Mouse (Mus musculus) heart, embryonic 10.5 days (tissue): ENCODE measurements around the gene Prickle1. TPM values are rescaled to one million over a fixed set of nuclear protein-coding genes. Genes with fewer than 3 reads are reported as not detected.

ENCODE experiments used
- DNase-seq: peaks from one replicate; pipeline ENCODE4 v3.0.0-alpha.2; 2017; ENCODE audit warnings: low spot score
- H3K27ac ChIP-seq: fragments of 300-500 bp; sonication (generic); 2 replicates; pipeline ENCODE4 v1.5.1; 2016; ENCODE audit warnings: mild to moderate bottlenecking
- H3K27me3 ChIP-seq: fragments of 300-500 bp; sonication (generic); 2 replicates; pipeline ENCODE4 v1.6.1; 2016; ENCODE audit warnings: mild to moderate bottlenecking; ENCODE audit not compliant: poor library complexity, insufficient read depth, severe bottlenecking
- H3K36me3 ChIP-seq: fragments of 300-500 bp; sonication (generic); 2 replicates; pipeline ENCODE4 v1.6.1; 2016; ENCODE audit warnings: mild to moderate bottlenecking, moderate library complexity
- H3K4me1 ChIP-seq: fragments of 300-500 bp; sonication (generic); 2 replicates; pipeline ENCODE4 v1.6.1; 2016; ENCODE audit warnings: mild to moderate bottlenecking
- H3K4me3 ChIP-seq: fragments of 300-500 bp; sonication (generic); 2 replicates; pipeline ENCODE4 v1.5.1; 2016; ENCODE audit warnings: mild to moderate bottlenecking, moderate library complexity
- H3K9me3 ChIP-seq: fragments of 300-500 bp; sonication (generic); 2 replicates; pipeline ENCODE4 v1.6.1; 2016; ENCODE audit warnings: mild to moderate bottlenecking, moderate library complexity
- WGBS: fragments of 180-500 bp; shearing (Covaris S2); methylation state at CpG from one replicate; pipeline ENCODE4 v1.1.7; 2016; 5-methylcytosine and 5-hydroxymethylcytosine counted together
- polyA plus RNA-seq: library from polyadenylated mRNA; unstranded; fragments of >200 nt; fragmentation: Nextera tagmentation; extraction: Ambion mirVana; gene quantifications from 2 replicates; pipeline ENCODE4 v1.2.1, GENCODE M21; 2016

The Prickle1 gene
- polyA plus RNA-seq, 1 experiment from 2014 or later = 28.5 TPM

DNA sequence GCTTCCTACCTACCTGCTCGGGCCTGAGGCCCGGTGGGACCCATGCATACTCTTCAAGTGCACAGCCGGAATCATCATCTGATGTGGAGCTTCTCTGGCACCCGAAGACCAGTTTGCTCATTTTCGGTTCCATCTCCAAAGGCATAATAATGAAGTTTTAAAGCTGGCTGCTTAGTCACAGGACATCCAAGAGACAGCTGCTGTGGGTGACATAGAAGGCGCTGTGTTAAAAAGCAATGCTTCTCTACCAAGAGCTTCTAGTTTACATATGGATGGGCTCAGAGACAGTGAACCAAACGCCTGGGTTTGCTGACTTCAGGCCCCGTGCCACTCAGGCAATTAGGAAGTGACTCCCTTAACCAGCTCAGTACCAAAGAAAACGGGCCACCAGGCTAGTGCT lies 83.3 kb downstream of the Prickle1 start:
- Histone ChIP-seq H3K27me3 (no peaks in the 10 kb centered on the region), H3K9me3 (no peaks in the 10 kb centered on the region), H3K4me1 (peaks cover 56% of the 10 kb centered on the region), H3K27ac (no peak overlapping the region), H3K4me3 (no peak overlapping the region), H3K36me3 (peaks cover 33% of the 10 kb centered on the region)
- DNase-seq = no peak
- 33% methylated on average over 9 of the region's 9 CpGs for WGBS

DNA sequence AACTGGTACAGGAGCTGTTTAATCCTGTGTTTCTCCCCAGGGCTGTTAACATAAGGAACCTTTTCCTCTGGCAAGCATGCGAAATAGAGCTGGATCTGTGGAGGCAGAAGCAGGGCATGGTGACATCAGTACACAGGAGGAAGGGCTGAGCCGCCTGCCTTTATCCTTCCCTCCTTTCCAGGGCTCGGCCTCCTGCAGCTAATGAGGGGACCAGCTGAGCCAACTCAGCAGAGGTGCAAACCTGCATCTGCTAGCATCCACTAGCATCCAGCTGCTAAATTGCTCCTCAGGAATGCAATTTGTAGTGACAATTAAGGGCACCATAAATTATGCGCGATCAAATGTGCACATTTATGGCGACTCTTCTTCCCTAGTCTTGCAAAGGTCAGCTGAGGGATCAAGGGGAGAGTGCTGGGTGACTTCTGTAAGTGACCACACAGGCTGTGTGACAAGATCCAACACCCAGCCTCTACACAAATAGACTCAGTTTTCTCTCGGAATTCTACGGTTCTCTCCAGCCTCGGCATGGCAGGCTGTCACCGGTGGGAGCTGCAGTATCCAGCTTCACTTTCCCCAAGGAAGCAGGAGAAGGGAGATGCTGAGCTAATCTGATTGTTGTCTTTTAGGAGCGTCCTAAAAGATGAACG lies 84.9 kb downstream of the Prickle1 start:
- H3K4me1 ChIP-seq = peaks cover 49% of the 10 kb centered on the region
- DNase-seq = no peak
- H3K27ac ChIP-seq = no peak overlapping the region
- no peaks in the 10 kb centered on the region for H3K27me3 ChIP-seq
- H3K4me3 ChIP-seq = no peak overlapping the region
- WGBS = 36% methylated on average over 12 of the region's 12 CpGs
- no peaks in the 10 kb centered on the region for H3K9me3 ChIP-seq
- H3K36me3 ChIP-seq = peaks cover 44% of the 10 kb centered on the region

- H3K36me3 ChIP-seq = peaks cover 91% of the 10 kb centered on the region
Measured at GRCm38 (mm10) chr15:93504808-93505207, 90.9 kb downstream of the Prickle1 start.

GRCm38 (mm10) chr15:93503201-93503745 lies 92.4 kb downstream of the Prickle1 start:
- WGBS = 93% methylated on average over 35 of the region's 35 CpGs
- Histone ChIP-seq H3K4me3 (no peak overlapping the region), H3K4me1 (no peaks in the 10 kb centered on the region), H3K9me3 (no peaks in the 10 kb centered on the region), H3K27ac (no peak overlapping the region), H3K36me3 (peaks cover 95% of the 10 kb centered on the region), H3K27me3 (no peaks in the 10 kb centered on the region)
- no peak for DNase-seq

More at GRCm38 (mm10) chr15:93504808-93505207, 90.9 kb downstream of the Prickle1 start:
- no peaks in the 10 kb centered on the region for H3K27me3 ChIP-seq
- WGBS = 94% methylated on average over 17 of the region's 17 CpGs
- no peak for DNase-seq
- H3K27ac ChIP-seq = no peak overlapping the region
- H3K4me1 ChIP-seq = no peaks in the 10 kb centered on the region
- no peak overlapping the region for H3K4me3 ChIP-seq
- no peaks in the 10 kb centered on the region for H3K9me3 ChIP-seq

- no peak for DNase-seq
- 88% methylated on average over 9 of the region's 9 CpGs for WGBS
Measured at GRCm38 (mm10) chr15:93502703-93503102, 93.0 kb downstream of the Prickle1 start.

GRCm38 (mm10) chr15:93499866-93500265 lies 95.8 kb downstream of the Prickle1 start:
- Histone ChIP-seq H3K4me1 (no peaks in the 10 kb centered on the region), H3K27ac (no peak overlapping the region), H3K9me3 (no peaks in the 10 kb centered on the region), H3K36me3 (peaks cover 74% of the 10 kb centered on the region), H3K27me3 (no peaks in the 10 kb centered on the region), H3K4me3 (no peak overlapping the region)
- WGBS = 83% methylated on average over 9 of the region's 9 CpGs
- no peak for DNase-seq

More at GRCm38 (mm10) chr15:93502703-93503102, 93.0 kb downstream of the Prickle1 start:
- Histone ChIP-seq H3K36me3 (peaks cover 95% of the 10 kb centered on the region), H3K9me3 (no peaks in the 10 kb centered on the region), H3K4me3 (no peak overlapping the region), H3K27me3 (no peaks in the 10 kb centered on the region), H3K4me1 (no peaks in the 10 kb centered on the region), H3K27ac (no peak overlapping the region)

GRCm38 (mm10) chr15:93494700-93495099 lies 101.0 kb downstream of the Prickle1 start:
- H3K4me1 ChIP-seq = no peaks in the 10 kb centered on the region
- WGBS = 80% methylated on average over 7 of the region's 7 CpGs

GRCm38 (mm10) chr15:93489597-93489996 lies 106.1 kb downstream of the Prickle1 start:
- no peaks in the 10 kb centered on the region for H3K27me3 ChIP-seq
- H3K9me3 ChIP-seq = no peaks in the 10 kb centered on the region
- no peak for DNase-seq
- no peak overlapping the region for H3K27ac ChIP-seq
- 81% methylated on average over 4 of the region's 4 CpGs for WGBS
- no peaks in the 10 kb centered on the region for H3K4me1 ChIP-seq
- peaks cover 9% of the 10 kb centered on the region; the same call in 1 of the 2 replicates for H3K36me3 ChIP-seq
- no peak overlapping the region for H3K4me3 ChIP-seq

More at GRCm38 (mm10) chr15:93494700-93495099, 101.0 kb downstream of the Prickle1 start:
- Histone ChIP-seq H3K27me3 (no peaks in the 10 kb centered on the region), H3K4me3 (no peak overlapping the region), H3K27ac (no peak overlapping the region), H3K36me3 (peaks cover 22% of the 10 kb centered on the region), H3K9me3 (no peaks in the 10 kb centered on the region)
- no peak for DNase-seq

- H3K36me3 ChIP-seq = peaks cover 9% of the 10 kb centered on the region; the same call in 1 of the 2 replicates
- no peaks in the 10 kb centered on the region for H3K9me3 ChIP-seq
- H3K4me1 ChIP-seq = no peaks in the 10 kb centered on the region
- H3K4me3 ChIP-seq = no peak overlapping the region
- no peak for DNase-seq
- H3K27ac ChIP-seq = no peak overlapping the region
- no peaks in the 10 kb centered on the region for H3K27me3 ChIP-seq
- WGBS = 85% methylated on average over 7 of the region's 7 CpGs
Measured at GRCm38 (mm10) chr15:93486066-93486465, 109.6 kb downstream of the Prickle1 start.

GRCm38 (mm10) chr15:93485252-93485651 lies 110.4 kb downstream of the Prickle1 start:
- Histone ChIP-seq H3K36me3 (peaks cover 9% of the 10 kb centered on the region; the same call in 1 of the 2 replicates), H3K9me3 (no peaks in the 10 kb centered on the region), H3K4me1 (no peaks in the 10 kb centered on the region), H3K27me3 (no peaks in the 10 kb centered on the region), H3K27ac (no peak overlapping the region), H3K4me3 (no peak overlapping the region)
- DNase-seq = no peak
- WGBS = 86% methylated on average over 3 of the region's 3 CpGs

DNA sequence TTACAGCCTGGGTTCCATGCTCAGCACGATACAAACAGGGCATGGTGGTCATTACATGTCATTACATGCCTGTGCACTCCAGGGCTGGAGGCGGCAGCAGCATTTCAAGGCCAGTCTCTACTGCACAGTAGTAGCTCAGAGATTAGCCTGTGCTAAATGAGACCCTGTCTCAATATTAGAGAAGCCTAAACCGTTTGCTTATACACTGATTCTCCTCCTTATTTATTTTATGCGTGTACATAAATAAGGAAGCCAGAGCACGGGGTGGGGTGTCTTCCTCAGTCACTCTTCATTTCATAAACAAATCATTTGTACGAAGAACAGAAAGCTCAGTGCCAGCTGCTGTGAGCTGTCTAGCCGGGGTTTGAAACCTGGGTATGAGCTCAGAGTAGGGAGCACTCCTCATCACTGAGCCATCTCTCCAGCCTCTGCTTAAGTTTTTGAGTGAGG lies 111.4 kb downstream of the Prickle1 start:
- H3K9me3 ChIP-seq = no peaks in the 10 kb centered on the region
- no peaks in the 10 kb centered on the region for H3K4me1 ChIP-seq
- H3K36me3 ChIP-seq = peaks cover 9% of the 10 kb centered on the region; the same call in 1 of the 2 replicates
- 84% methylated on average over 7 of the region's 7 CpGs for WGBS
- H3K4me3 ChIP-seq = no peak overlapping the region
- H3K27me3 ChIP-seq = no peaks in the 10 kb centered on the region
- H3K27ac ChIP-seq = no peak overlapping the region
- no peak for DNase-seq

- no peak overlapping the region for H3K4me3 ChIP-seq
- WGBS = 88% methylated on average over 10 of the region's 10 CpGs
- DNase-seq = no peak
- H3K4me1 ChIP-seq = no peaks in the 10 kb centered on the region
- H3K36me3 ChIP-seq = no peaks in the 10 kb centered on the region
- H3K27ac ChIP-seq = no peak overlapping the region
- H3K27me3 ChIP-seq = no peaks in the 10 kb centered on the region
- no peaks in the 10 kb centered on the region for H3K9me3 ChIP-seq
Measured at GRCm38 (mm10) chr15:93481112-93481511, 114.6 kb downstream of the Prickle1 start.

DNA sequence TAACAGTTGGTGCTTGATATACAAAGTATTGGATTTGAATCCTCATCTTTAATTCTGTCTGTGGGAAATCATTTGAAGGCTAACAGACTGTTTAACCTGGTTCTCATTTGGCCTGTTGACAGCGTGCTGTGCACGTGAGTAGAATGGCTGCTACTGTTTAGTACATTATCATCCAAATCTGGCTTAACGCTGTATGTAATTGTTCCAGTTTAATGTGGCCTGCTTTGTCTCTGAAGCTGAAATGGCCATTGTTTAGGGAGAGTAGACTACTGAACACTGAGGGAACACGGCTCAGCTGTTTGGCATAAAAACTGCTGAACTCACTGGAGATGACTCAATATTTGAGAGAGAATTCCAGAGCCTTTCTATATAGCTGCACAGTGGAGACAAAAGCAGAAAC lies 116.2 kb downstream of the Prickle1 start:
- no peaks in the 10 kb centered on the region for H3K36me3 ChIP-seq
- no peak overlapping the region for H3K27ac ChIP-seq
- H3K4me1 ChIP-seq = peaks cover 7% of the 10 kb centered on the region
- WGBS = 83% methylated on average over 4 of the region's 4 CpGs
- DNase-seq = no peak
- no peaks in the 10 kb centered on the region for H3K27me3 ChIP-seq
- no peak overlapping the region for H3K4me3 ChIP-seq
- no peaks in the 10 kb centered on the region for H3K9me3 ChIP-seq
